Mouse (Mus musculus) intestine, postnatal 0 days (tissue): Measurements from ENCODE around the gene Proser3. TPM values are rescaled to one million over a fixed set of nuclear protein-coding genes. Genes with fewer than 3 reads are reported as not detected.
A peak's percentile ranks its signal among the peaks of the same experiment; 100 is the strongest.

Experiments used
- ATAC-seq: fragments of 200-750 bp; cut with Nextera tagmentation; 2 replicates; pipeline ENCODE4 v1.8.0; 2017; ENCODE audit warnings: mild to moderate bottlenecking, moderate TSS enrichment, moderate library complexity
- H3K27ac ChIP-seq: fragments of 300-500 bp; sonication (generic); 2 replicates; pipeline ENCODE4 v1.5.1; 2014; ENCODE audit warnings: mild to moderate bottlenecking, low read depth, low read length, moderate library complexity
- H3K27me3 ChIP-seq: fragments of 300-500 bp; sonication (generic); replicated peaks from 2 replicates; pipeline ENCODE4 v1.6.1; 2014; ENCODE audit warnings: low read length, mixed read lengths; ENCODE audit not compliant: control insufficient read depth, insufficient read depth
- H3K36me3 ChIP-seq: fragments of 300-500 bp; sonication (generic); 2 replicates; pipeline ENCODE4 v1.6.1; 2014; ENCODE audit warnings: mild to moderate bottlenecking, moderate library complexity; ENCODE audit not compliant: control insufficient read depth, insufficient read depth
- H3K4me1 ChIP-seq: fragments of 300-500 bp; sonication (generic); replicated peaks from 2 replicates; pipeline ENCODE4 v1.6.1; 2014; ENCODE audit warnings: antibody characterized with exemption, low read length, mixed read lengths; ENCODE audit not compliant: control insufficient read depth, insufficient read depth
- H3K4me2 ChIP-seq: fragments of 300-500 bp; sonication (generic); replicated peaks from 2 replicates; pipeline ENCODE4 v1.6.1; 2014; ENCODE audit warnings: low read depth, mild to moderate bottlenecking, moderate library complexity
- H3K4me3 ChIP-seq: fragments of 300-500 bp; sonication (generic); 2 replicates; pipeline ENCODE4 v1.5.1; 2014; ENCODE audit warnings: low read depth, low read length
- H3K9ac ChIP-seq: fragments of 300-500 bp; sonication (generic); 2 replicates; pipeline ENCODE4 v1.6.1; 2014; ENCODE audit warnings: mild to moderate bottlenecking, low read depth, low read length
- H3K9me3 ChIP-seq: fragments of 300-500 bp; sonication (generic); 2 replicates; pipeline ENCODE4 v1.6.1; 2016; ENCODE audit warnings: mixed run types; ENCODE audit not compliant: control insufficient read depth
- CTCF ChIP-seq: sonication (generic); IDR thresholded peaks from 2 replicates; pipeline ENCODE4 v1.5.1; 2016; ENCODE audit warnings: low read depth, mild to moderate bottlenecking, control low read depth, antibody characterized with exemption, moderate library complexity
- WGBS: fragments of 180-500 bp; shearing (Covaris S2); extraction: QIAGEN DNeasy Blood & Tissue Kit; methylation state at CpG from one replicate; pipeline ENCODE4 v1.1.7; 2014; 5-methylcytosine and 5-hydroxymethylcytosine counted together
- polyA plus RNA-seq: library from polyadenylated mRNA; unstranded; fragments of >200 nt; fragmentation: Nextera tagmentation; extraction: Ambion mirVana; gene quantifications from 2 replicates; pipeline ENCODE4 v1.2.1, GENCODE M21; 2015

Proser3 gene
- polyA plus RNA-seq, 1 experiment from 2014 or later, result 2.0 TPM

DNA sequence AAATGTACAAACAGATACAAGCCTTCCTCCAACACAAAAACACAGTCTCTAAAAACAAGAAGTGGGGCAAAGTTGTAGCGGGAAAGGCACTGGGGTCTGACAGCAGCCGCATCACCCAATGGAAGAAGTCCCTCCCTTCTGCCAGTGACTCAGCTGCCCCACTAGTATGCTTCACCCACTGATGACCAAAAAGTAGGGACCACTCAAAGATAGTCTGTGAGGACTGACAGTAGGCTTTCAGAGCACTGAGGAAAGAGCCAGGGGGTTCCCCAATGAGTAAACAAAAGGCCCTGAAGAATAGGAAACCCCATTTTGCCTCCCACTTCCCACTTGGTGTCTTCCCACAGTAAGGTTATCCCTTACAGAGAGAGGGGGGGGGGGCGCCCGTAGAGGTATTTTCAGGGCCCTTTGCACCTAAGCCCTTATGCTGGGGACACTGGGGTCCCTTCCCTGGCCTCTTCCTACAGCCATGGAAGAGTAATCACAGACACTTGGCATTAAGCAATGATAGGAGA, 42.5 kb upstream of the Proser3 start:
- H3K4me1 ChIP-seq, result no peaks in the 10 kb centered on the region
- no peaks in the 10 kb centered on the region for H3K9me3 ChIP-seq
- ATAC-seq, result no peak
- H3K9ac ChIP-seq, result no peak overlapping the region
- WGBS, result 72% methylated on average over 4 of the region's 4 CpGs
- no peak overlapping the region for H3K27ac ChIP-seq
- H3K4me3 ChIP-seq, result no peak overlapping the region
- no peak for TF ChIP-seq CTCF
- H3K27me3 ChIP-seq, result no peaks in the 10 kb centered on the region
- H3K36me3 ChIP-seq, result no peaks in the 10 kb centered on the region
- no peak overlapping the region for H3K4me2 ChIP-seq

DNA sequence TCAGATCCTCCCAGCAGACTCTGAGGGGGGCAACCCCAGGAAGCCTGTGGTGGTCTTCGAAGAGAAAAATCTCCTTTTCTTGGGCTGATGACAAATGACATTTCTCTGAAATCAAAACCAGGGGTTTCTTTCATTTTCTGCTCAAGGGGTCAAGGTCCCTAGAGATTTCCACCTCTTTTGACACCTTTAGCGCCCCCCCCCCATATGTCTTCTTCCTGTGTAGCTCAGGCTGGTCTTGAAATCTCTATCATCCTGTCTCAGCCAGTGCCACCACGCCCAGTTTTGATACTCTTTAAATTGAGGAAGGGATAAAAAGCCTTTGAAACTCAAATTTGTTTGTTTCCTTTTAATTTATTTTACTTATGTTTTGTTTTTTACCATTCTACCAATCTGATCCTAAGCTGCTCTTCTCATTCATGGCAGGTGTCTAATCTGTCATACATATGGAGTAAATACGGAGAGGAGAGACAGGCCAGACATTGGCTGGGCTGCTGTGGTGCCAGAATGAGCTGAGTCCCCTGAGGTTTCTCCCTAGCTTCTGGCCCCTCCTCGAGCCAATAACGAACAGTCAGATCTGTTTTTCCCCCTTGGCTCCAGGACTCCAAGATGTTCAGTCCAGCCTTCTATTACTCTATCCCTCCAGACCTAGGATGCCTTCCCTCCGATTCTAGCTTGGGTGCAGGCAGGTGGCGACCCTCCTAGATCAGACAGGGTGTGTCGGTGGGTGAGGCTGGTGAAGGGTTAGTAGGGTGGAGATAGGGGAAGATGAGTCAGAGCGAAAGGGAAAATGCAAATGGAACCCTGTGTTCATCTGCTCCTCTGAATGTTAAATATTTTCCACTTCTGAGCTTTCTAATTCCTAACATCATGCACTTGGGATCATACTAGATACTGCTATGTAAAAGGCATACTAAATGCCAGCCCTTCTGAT, 41.7 kb upstream of the Proser3 start:
- H3K9me3 ChIP-seq, result no peaks in the 10 kb centered on the region
- no peak overlapping the region for H3K9ac ChIP-seq
- no peak overlapping the region for H3K4me3 ChIP-seq
- H3K27ac ChIP-seq, result no peak overlapping the region
- TF ChIP-seq CTCF, result no peak
- H3K36me3 ChIP-seq, result no peaks in the 10 kb centered on the region
- no peaks in the 10 kb centered on the region for H3K27me3 ChIP-seq
- 63% methylated on average over 10 of the region's 10 CpGs for WGBS
- ATAC-seq, result no peak
- H3K4me1 ChIP-seq, result no peaks in the 10 kb centered on the region
- no peak overlapping the region for H3K4me2 ChIP-seq

DNA sequence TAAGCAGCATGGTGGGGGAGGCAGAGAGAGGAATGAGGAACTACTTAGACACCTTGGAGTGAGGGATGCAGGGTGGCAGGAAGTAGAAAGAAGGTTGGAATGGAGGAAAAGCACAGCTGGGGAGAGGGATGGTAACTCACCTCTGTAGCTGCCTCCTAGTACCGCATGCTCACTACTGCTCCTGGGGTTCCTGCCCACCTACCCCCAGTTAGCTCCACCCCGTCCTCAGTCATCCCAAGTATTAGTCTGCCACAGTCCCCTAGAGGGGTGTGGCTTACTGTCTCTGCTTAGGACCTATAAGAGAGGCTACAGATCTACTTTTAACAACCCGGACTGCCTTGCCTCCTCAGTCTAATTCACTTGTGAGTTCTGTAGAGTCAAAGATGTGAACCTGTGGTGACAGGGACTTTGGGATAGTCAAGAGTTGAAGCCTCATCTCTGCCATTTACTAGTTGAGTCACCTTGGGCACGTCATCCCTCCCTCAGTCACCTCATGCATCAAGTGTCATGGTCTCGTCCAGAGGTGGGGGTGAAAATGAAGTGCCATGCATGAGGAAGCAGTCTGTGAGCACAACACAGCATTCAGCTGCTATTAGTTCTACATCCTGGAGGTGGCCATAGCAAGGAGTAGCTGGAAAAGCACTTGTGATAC, 40.8 kb upstream of the Proser3 start:
- no peak for TF ChIP-seq CTCF
- no peak for ATAC-seq
- H3K9ac ChIP-seq, result no peak overlapping the region
- H3K4me3 ChIP-seq, result no peak overlapping the region
- no peak overlapping the region for H3K27ac ChIP-seq
- H3K36me3 ChIP-seq, result no peaks in the 10 kb centered on the region
- no peaks in the 10 kb centered on the region for H3K27me3 ChIP-seq
- no peaks in the 10 kb centered on the region for H3K4me1 ChIP-seq
- 58% methylated on average over 5 of the region's 5 CpGs for WGBS
- H3K9me3 ChIP-seq, result no peaks in the 10 kb centered on the region
- no peak overlapping the region for H3K4me2 ChIP-seq

DNA sequence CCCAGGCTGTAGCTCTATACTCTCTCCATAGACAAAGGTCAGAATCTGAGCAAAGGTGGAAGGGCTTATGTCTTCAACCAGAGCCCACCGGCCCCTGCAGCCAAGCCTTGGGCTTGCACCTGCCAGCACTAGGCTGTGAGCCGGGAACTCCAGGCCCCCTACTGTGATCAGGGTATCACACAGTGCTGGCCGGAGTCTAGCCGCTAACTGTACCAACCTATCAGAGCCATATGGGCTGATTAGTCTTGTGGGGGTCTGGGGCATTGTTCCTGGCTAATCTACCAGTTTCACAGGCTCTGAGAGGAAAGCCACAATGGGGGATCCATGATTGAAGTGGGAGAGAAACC, 39.5 kb upstream of the Proser3 start:
- H3K4me3 ChIP-seq, result no peak overlapping the region
- H3K27me3 ChIP-seq, result no peaks in the 10 kb centered on the region
- peaks cover 2% of the 10 kb centered on the region; the same call in 1 of the 2 replicates for H3K36me3 ChIP-seq
- no peak overlapping the region for H3K27ac ChIP-seq
- H3K9ac ChIP-seq, result no peak overlapping the region
- WGBS, result 75% methylated on average over 4 of the region's 4 CpGs
- TF ChIP-seq CTCF, result no peak
- no peaks in the 10 kb centered on the region for H3K4me1 ChIP-seq
- ATAC-seq, result no peak
- no peak overlapping the region for H3K4me2 ChIP-seq
- H3K9me3 ChIP-seq, result no peaks in the 10 kb centered on the region

DNA sequence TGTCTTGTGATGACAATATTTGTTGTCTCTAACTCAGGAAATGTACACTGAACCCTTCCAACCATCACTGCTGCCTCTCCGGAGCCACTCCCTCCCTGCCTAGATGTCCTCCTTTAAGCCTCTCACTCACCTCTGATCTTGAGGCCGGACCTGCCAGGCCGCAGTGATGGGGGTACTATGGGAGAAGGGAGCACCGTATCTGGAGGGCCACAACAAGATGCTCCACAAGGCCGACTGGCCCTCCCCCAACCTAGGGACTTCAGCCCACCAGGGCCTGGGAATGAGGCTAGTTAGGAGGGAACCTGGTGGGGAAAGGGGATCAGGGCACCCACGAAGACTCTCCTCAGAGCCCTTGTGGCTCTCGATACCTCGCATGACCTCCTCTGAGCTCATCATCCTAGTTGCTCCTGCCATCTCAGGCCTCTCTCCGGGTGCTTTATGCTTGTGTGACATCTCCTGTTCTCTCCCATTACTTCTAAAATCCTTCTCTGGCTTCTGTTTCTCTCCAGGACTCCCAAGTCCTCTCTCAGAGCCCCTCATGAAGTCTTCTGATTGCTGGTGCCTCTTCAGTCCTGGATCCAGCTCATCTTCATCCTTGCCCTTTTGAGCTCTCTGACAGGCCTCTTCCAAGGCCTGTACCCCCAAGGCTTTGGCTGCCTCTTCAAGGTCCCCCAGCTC, 39.0 kb upstream of the Proser3 start:
- Histone ChIP-seq H3K27ac (no peak overlapping the region), H3K4me1 (no peaks in the 10 kb centered on the region), H3K27me3 (no peaks in the 10 kb centered on the region), H3K4me3 (no peak overlapping the region), H3K9me3 (no peaks in the 10 kb centered on the region), H3K9ac (no peak overlapping the region), H3K36me3 (peaks cover 7% of the 10 kb centered on the region), H3K4me2 (peak overlapping the region; percentile 67; the same call in 1 of the 2 replicates)
- 82% methylated on average over 9 of the region's 9 CpGs for WGBS
- no peak for TF ChIP-seq CTCF
- no peak for ATAC-seq
